Mouse (Mus musculus) megakaryocyte, embryonic 14.5 days (primary cell): ENCODE data around the gene Foxn3. TPM values are rescaled to one million over a fixed set of nuclear protein-coding genes. Genes with fewer than 3 reads are reported as not detected.

Experiments
- H3K27me3 ChIP-seq: replicated peaks from 2 replicates; pipeline ENCODE3; 2012; ENCODE audit warnings: inconsistent platforms
- H3K36me3 ChIP-seq: replicated peaks from 2 replicates; pipeline ENCODE3; 2012; ENCODE audit warnings: low read length, inconsistent platforms, mixed read lengths
- H3K4me1 ChIP-seq: 2 replicates; pipeline ENCODE4 v1.6.1; 2012; ENCODE audit warnings: inconsistent platforms
- H3K4me3 ChIP-seq: replicated peaks from 2 replicates; pipeline ENCODE3; 2012; ENCODE audit warnings: moderate library complexity, mild to moderate bottlenecking, inconsistent platforms
- H3K9me3 ChIP-seq: 2 replicates; pipeline ENCODE4 v1.6.1; 2012; ENCODE audit warnings: inconsistent platforms
- FLI1 ChIP-seq: IDR thresholded peaks from 2 replicates; pipeline ENCODE4 v1.6.1; 2012; ENCODE audit warnings: low read length, inconsistent platforms, mixed read lengths
- GATA1 ChIP-seq: IDR thresholded peaks from 3 replicates; pipeline ENCODE4 v1.6.1; 2012; ENCODE audit warnings: mixed read lengths, low read length, inconsistent platforms, borderline replicate concordance
- polyA plus RNA-seq: library from polyadenylated mRNA; stranded (reverse); fragments of >175 nt; gene quantifications from 2 replicates; pipeline ENCODE4 v1.2.3, GENCODE M21; 2012; ENCODE audit warnings: low replicate concordance; ENCODE audit not compliant: insufficient read depth

Foxn3 gene
- polyA plus RNA-seq, 1 experiment, result 20.5 TPM

DNA sequence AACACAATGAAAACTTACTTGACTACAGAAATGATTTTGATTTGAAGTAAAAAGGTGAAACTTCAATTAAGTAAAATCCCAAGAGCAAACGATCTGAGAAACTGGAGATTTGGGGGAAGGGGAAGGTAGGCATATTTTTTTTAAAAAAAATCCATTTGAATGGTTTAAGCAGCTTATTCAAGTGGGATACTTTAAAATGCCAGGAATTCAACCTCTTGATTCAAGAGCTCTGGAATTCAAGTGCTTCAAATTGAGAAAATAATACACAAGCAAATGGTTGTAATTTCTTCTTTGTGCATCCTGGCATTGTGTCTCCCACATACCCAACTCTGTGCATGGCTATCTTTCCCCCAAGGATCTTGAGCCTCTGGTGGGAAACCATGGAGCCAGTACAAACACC lies 300.5 kb downstream of the Foxn3 start:
- no peaks in the 10 kb centered on the region for H3K9me3 ChIP-seq
- no peaks in the 10 kb centered on the region for H3K27me3 ChIP-seq
- TF ChIP-seq FLI1 (no peak), GATA1 (no peak)
- H3K36me3 ChIP-seq, result no peaks in the 10 kb centered on the region
- no peak overlapping the region for H3K4me3 ChIP-seq
- H3K4me1 ChIP-seq, result peaks cover 32% of the 10 kb centered on the region

- no peaks in the 10 kb centered on the region for H3K36me3 ChIP-seq
- H3K9me3 ChIP-seq, result no peaks in the 10 kb centered on the region
- H3K4me3 ChIP-seq, result no peak overlapping the region
- H3K27me3 ChIP-seq, result no peaks in the 10 kb centered on the region
- H3K4me1 ChIP-seq, result peaks cover 32% of the 10 kb centered on the region
- TF ChIP-seq GATA1 (no peak), FLI1 (no peak)
Measured at GRCm38 (mm10) chr12:99262066-99262599, 301.2 kb downstream of the Foxn3 start.

GRCm38 (mm10) chr12:99260171-99260570 lies 303.2 kb downstream of the Foxn3 start:
- no peaks in the 10 kb centered on the region for H3K36me3 ChIP-seq
- TF ChIP-seq FLI1 (no peak), GATA1 (no peak)

GRCm38 (mm10) chr12:99257570-99257969 lies 305.8 kb downstream of the Foxn3 start:
- H3K27me3 ChIP-seq, result no peaks in the 10 kb centered on the region
- TF ChIP-seq FLI1, result no peak
- no peak for TF ChIP-seq GATA1

More at GRCm38 (mm10) chr12:99260171-99260570, 303.2 kb downstream of the Foxn3 start:
- Histone ChIP-seq H3K9me3 (no peaks in the 10 kb centered on the region), H3K4me3 (no peak overlapping the region), H3K4me1 (peaks cover 27% of the 10 kb centered on the region), H3K27me3 (no peaks in the 10 kb centered on the region)

DNA sequence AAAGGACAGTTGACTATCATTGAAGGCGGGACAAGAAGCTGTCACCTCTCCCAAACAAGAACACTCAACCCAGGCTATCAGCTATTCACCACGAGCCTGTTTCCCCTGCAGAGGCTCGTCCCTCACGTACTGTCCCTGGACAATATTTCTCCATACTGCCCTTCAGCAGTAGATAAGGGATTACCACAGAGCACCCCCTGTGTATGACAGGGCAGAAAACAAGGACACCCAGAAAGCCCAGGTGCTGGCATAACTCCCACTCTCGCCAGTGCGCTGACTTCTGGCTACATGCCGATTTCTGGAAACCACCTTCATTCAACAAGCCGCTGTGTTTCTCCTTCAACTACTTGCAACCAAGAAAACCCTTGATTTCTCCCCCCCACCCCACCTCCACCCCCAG lies 306.4 kb downstream of the Foxn3 start:
- Histone ChIP-seq H3K4me1 (peaks cover 9% of the 10 kb centered on the region), H3K9me3 (no peaks in the 10 kb centered on the region), H3K27me3 (no peaks in the 10 kb centered on the region), H3K36me3 (no peaks in the 10 kb centered on the region), H3K4me3 (no peak overlapping the region)
- no peak for TF ChIP-seq GATA1
- TF ChIP-seq FLI1, result no peak

More at GRCm38 (mm10) chr12:99257570-99257969, 305.8 kb downstream of the Foxn3 start:
- no peaks in the 10 kb centered on the region for H3K9me3 ChIP-seq
- no peak overlapping the region for H3K4me3 ChIP-seq
- no peaks in the 10 kb centered on the region for H3K36me3 ChIP-seq
- H3K4me1 ChIP-seq, result peaks cover 14% of the 10 kb centered on the region

- peaks cover 8% of the 10 kb centered on the region for H3K4me1 ChIP-seq
- H3K27me3 ChIP-seq, result no peaks in the 10 kb centered on the region
- no peaks in the 10 kb centered on the region for H3K36me3 ChIP-seq
- TF ChIP-seq GATA1 (no peak), FLI1 (no peak)
- H3K4me3 ChIP-seq, result no peak overlapping the region
- H3K9me3 ChIP-seq, result no peaks in the 10 kb centered on the region
Measured at GRCm38 (mm10) chr12:99256463-99256862, 306.9 kb downstream of the Foxn3 start.

- Histone ChIP-seq H3K9me3 (no peaks in the 10 kb centered on the region), H3K4me3 (no peak overlapping the region), H3K36me3 (no peaks in the 10 kb centered on the region), H3K27me3 (no peaks in the 10 kb centered on the region), H3K4me1 (peaks cover 21% of the 10 kb centered on the region)
- no peak for TF ChIP-seq FLI1
- TF ChIP-seq GATA1, result no peak
Measured at GRCm38 (mm10) chr12:99254436-99254835, 308.9 kb downstream of the Foxn3 start.

GRCm38 (mm10) chr12:99253562-99253961 lies 309.8 kb downstream of the Foxn3 start:
- H3K4me1 ChIP-seq, result peaks cover 29% of the 10 kb centered on the region
- no peaks in the 10 kb centered on the region for H3K27me3 ChIP-seq
- no peaks in the 10 kb centered on the region for H3K36me3 ChIP-seq
- H3K4me3 ChIP-seq, result no peak overlapping the region
- H3K9me3 ChIP-seq, result no peaks in the 10 kb centered on the region
- TF ChIP-seq GATA1 (no peak), FLI1 (no peak)

- Histone ChIP-seq H3K4me1 (peaks cover 42% of the 10 kb centered on the region), H3K36me3 (no peaks in the 10 kb centered on the region), H3K27me3 (no peaks in the 10 kb centered on the region), H3K9me3 (no peaks in the 10 kb centered on the region), H3K4me3 (no peak overlapping the region)
- TF ChIP-seq GATA1 (no peak), FLI1 (no peak)
Measured at GRCm38 (mm10) chr12:99248606-99249005, 314.8 kb downstream of the Foxn3 start.

GRCm38 (mm10) chr12:99247939-99248338 lies 315.4 kb downstream of the Foxn3 start:
- peaks cover 48% of the 10 kb centered on the region for H3K4me1 ChIP-seq
- H3K9me3 ChIP-seq, result no peaks in the 10 kb centered on the region
- no peaks in the 10 kb centered on the region for H3K27me3 ChIP-seq
- no peak for TF ChIP-seq FLI1
- TF ChIP-seq GATA1, result no peak
- no peak overlapping the region for H3K4me3 ChIP-seq
- no peaks in the 10 kb centered on the region for H3K36me3 ChIP-seq
